Mouse (Mus musculus) c-Kit-positive CD71-positive TER-119-positive erythroid progenitor cells, embryonic 14.5 days (primary cell): ENCODE data around the gene Flt3l.
"Not testable (repeated sequence)": the region's sequence is repeated elsewhere in the genome, so short reads cannot be mapped to it uniquely, and the experiment has no call there.

ENCODE experiments used
- DNase-seq: peaks from one replicate; pipeline ENCODE4 v3.0.0-alpha.2; 2013; ENCODE audit warnings: low spot score

Flt3l gene

GRCm38 (mm10) chr7:45162996-45163615 is 26.9 kb upstream of the Flt3l start:
- no peak for DNase-seq

GRCm38 (mm10) chr7:45162551-45162950 is 26.3 kb upstream of the Flt3l start:
- DNase-seq: no peak

GRCm38 (mm10) chr7:45161612-45162473 is 25.6 kb upstream of the Flt3l start:
- peak; percentile 67 for DNase-seq

GRCm38 (mm10) chr7:45160866-45161265 is 24.6 kb upstream of the Flt3l start:
- no peak for DNase-seq

- DNase-seq: no peak
Measured at GRCm38 (mm10) chr7:45160316-45160800, 24.1 kb upstream of the Flt3l start.

GRCm38 (mm10) chr7:45158991-45159390 is 22.8 kb upstream of the Flt3l start:
- DNase-seq: no peak

GRCm38 (mm10) chr7:45157459-45157858 is 21.2 kb upstream of the Flt3l start:
- no peak for DNase-seq

- DNase-seq: no peak
Measured at GRCm38 (mm10) chr7:45156206-45156605, 20.0 kb upstream of the Flt3l start.

- DNase-seq: no peak
Measured at GRCm38 (mm10) chr7:45155590-45155989, 19.4 kb upstream of the Flt3l start.

- DNase-seq: peak; percentile 60
Measured at GRCm38 (mm10) chr7:45154993-45155514, 18.8 kb upstream of the Flt3l start.

GRCm38 (mm10) chr7:45154096-45154992 is 18.1 kb upstream of the Flt3l start, which contains the start of the genes Pih1d1 and Aldh16a1:
Pih1d1 (plus strand) TSS chr7:45154303.
Aldh16a1 (minus strand) TSS chr7:45154584.
- DNase-seq: peak; percentile 97

GRCm38 (mm10) chr7:45153586-45153985 is 17.4 kb upstream of the Flt3l start:
- DNase-seq: no peak

GRCm38 (mm10) chr7:45153052-45153451 is 16.8 kb upstream of the Flt3l start:
- not testable (repeated sequence) for DNase-seq

GRCm38 (mm10) chr7:45151303-45151702 is 15.1 kb upstream of the Flt3l start:
- no peak for DNase-seq

- DNase-seq: no peak
Measured at GRCm38 (mm10) chr7:45150321-45150720, 14.1 kb upstream of the Flt3l start.

GRCm38 (mm10) chr7:45149545-45149944 is 13.3 kb upstream of the Flt3l start:
- no peak for DNase-seq

- DNase-seq: no peak
Measured at GRCm38 (mm10) chr7:45148534-45149098, 12.4 kb upstream of the Flt3l start.

GRCm38 (mm10) chr7:45147899-45148298 is 11.7 kb upstream of the Flt3l start:
- no peak for DNase-seq

GRCm38 (mm10) chr7:45147267-45147666 is 11.0 kb upstream of the Flt3l start:
- no peak for DNase-seq

- DNase-seq: no peak
Measured at GRCm38 (mm10) chr7:45145460-45145859, 9.2 kb upstream of the Flt3l start.

GRCm38 (mm10) chr7:45144368-45145174 is 8.3 kb upstream of the Flt3l start:
- no peak for DNase-seq
